Mouse (Mus musculus) midbrain, embryonic 13.5 days (tissue): ENCODE measurements around the gene Ang5. TPM values are rescaled to one million over a fixed set of nuclear protein-coding genes. Genes with fewer than 3 reads are reported as not detected.
"Not testable (repeated sequence)": the region's sequence is repeated elsewhere in the genome, so short reads cannot be mapped to it uniquely, and the experiment has no call there.

Experiments used
- ATAC-seq: fragments of 200-750 bp; cut with Nextera tagmentation; 2 replicates; pipeline ENCODE4 v1.8.0; 2017; ENCODE audit warnings: mild to moderate bottlenecking, moderate TSS enrichment, moderate library complexity
- H3K27ac ChIP-seq: fragments of 300-500 bp; sonication (generic); 2 replicates; pipeline ENCODE4 v1.5.1; 2015; ENCODE audit warnings: inconsistent platforms, mild to moderate bottlenecking, moderate library complexity
- H3K27me3 ChIP-seq: fragments of 300-500 bp; sonication (generic); 2 replicates; pipeline ENCODE4 v1.6.1; 2015; ENCODE audit warnings: mild to moderate bottlenecking, inconsistent platforms
- H3K36me3 ChIP-seq: fragments of 300-500 bp; sonication (generic); 2 replicates; pipeline ENCODE4 v1.6.1; 2015; ENCODE audit warnings: mild to moderate bottlenecking, inconsistent platforms
- H3K4me1 ChIP-seq: fragments of 300-500 bp; sonication (generic); replicated peaks from 2 replicates; pipeline ENCODE4 v1.6.1; 2015; ENCODE audit warnings: inconsistent platforms
- H3K4me2 ChIP-seq: fragments of 300-500 bp; sonication (generic); replicated peaks from 2 replicates; pipeline ENCODE4 v1.6.1; 2015; ENCODE audit warnings: moderate library complexity, mild to moderate bottlenecking, inconsistent platforms
- H3K4me3 ChIP-seq: fragments of 300-500 bp; sonication (generic); replicated peaks from 2 replicates; pipeline ENCODE4 v1.5.1; 2015; ENCODE audit warnings: mild to moderate bottlenecking, inconsistent platforms
- H3K9ac ChIP-seq: fragments of 300-500 bp; sonication (generic); replicated peaks from 2 replicates; pipeline ENCODE4 v1.6.1; 2015; ENCODE audit warnings: mild to moderate bottlenecking, inconsistent platforms
- H3K9me3 ChIP-seq: fragments of 300-500 bp; sonication (generic); 2 replicates; pipeline ENCODE4 v1.6.1; 2016; ENCODE audit warnings: mild to moderate bottlenecking, inconsistent platforms
- WGBS: fragments of 180-500 bp; shearing (Covaris S2); methylation state at CpG from one replicate; pipeline ENCODE4 v1.1.7; 2015; 5-methylcytosine and 5-hydroxymethylcytosine counted together
- polyA plus RNA-seq: library from polyadenylated mRNA; unstranded; fragments of >200 nt; fragmentation: Nextera tagmentation; extraction: Ambion mirVana; gene quantifications from 2 replicates; pipeline ENCODE4 v1.2.1, GENCODE M21; 2015

Gene Ang5
- not detected in 2 replicates for polyA plus RNA-seq

- H3K27ac ChIP-seq, H3K27me3 ChIP-seq, H3K4me1 ChIP-seq, H3K4me2 ChIP-seq, H3K36me3 ChIP-seq, ATAC-seq, H3K4me3 ChIP-seq, H3K9me3 ChIP-seq, H3K9ac ChIP-seq: not testable (repeated sequence)
- WGBS = no CpG with 5 or more reads among the region's 2 CpGs
Measured at GRCm38 (mm10) chr14:43956769-43957168, at the start of gene Ang5. Gene Ang5, plus strand, starts transcription at chr14:43957069.

- not testable (repeated sequence) for ATAC-seq, H3K4me1 ChIP-seq, H3K9me3 ChIP-seq, H3K4me2 ChIP-seq, H3K36me3 ChIP-seq, H3K9ac ChIP-seq, H3K27ac ChIP-seq, H3K4me3 ChIP-seq, H3K27me3 ChIP-seq
Measured at GRCm38 (mm10) chr14:43918214-43918613, 38.7 kb upstream of the Ang5 start.

DNA sequence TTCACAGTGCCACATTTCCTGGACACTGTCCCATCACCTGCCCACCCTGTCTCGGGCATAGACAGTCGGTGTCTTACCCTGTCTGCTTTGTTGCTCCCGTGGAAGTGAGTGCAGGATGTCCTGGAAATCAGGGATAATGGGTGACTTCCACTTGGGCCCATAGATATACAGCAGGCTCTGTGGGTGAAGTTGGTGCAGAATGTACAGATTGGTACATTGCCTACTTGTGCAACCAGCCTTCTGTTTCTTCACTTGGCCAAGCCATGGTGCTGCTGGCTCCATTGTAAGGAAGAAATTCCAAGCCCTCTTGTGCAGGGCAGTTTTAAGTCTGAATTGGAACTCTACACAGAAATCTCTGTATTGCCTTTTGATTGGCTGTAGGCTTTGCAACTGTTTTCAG, 33.4 kb upstream of the Ang5 start, which contains the start of gene Ear10:
Ear10 (minus strand) TSS at position 101 of the 400 bp plus-strand sequence.
- not testable (repeated sequence) for H3K4me2 ChIP-seq, H3K27ac ChIP-seq, H3K9ac ChIP-seq, ATAC-seq, H3K4me3 ChIP-seq, H3K27me3 ChIP-seq, H3K4me1 ChIP-seq, H3K9me3 ChIP-seq, H3K36me3 ChIP-seq
- 86% methylated on average over 3 of the region's 3 CpGs for WGBS

GRCm38 (mm10) chr14:43924688-43925403, 32.0 kb upstream of the Ang5 start, which contains the start of gene Gm8113:
Gene Gm8113, plus strand, starts transcription at chr14:43925390.
- H3K4me2 ChIP-seq = peak within 1 kb of the TSS; percentile 53
- not testable (repeated sequence) for H3K27me3 ChIP-seq, H3K9me3 ChIP-seq, H3K36me3 ChIP-seq, H3K4me1 ChIP-seq
- peak within 1 kb of the TSS; percentile 59 for H3K9ac ChIP-seq
- 7% methylated on average over 10 of the region's 10 CpGs for WGBS
- H3K4me3 ChIP-seq = peak within 1 kb of the TSS; percentile 49
- peak; percentile 96 for ATAC-seq
- peak within 1 kb of the TSS; percentile 78 for H3K27ac ChIP-seq

DNA sequence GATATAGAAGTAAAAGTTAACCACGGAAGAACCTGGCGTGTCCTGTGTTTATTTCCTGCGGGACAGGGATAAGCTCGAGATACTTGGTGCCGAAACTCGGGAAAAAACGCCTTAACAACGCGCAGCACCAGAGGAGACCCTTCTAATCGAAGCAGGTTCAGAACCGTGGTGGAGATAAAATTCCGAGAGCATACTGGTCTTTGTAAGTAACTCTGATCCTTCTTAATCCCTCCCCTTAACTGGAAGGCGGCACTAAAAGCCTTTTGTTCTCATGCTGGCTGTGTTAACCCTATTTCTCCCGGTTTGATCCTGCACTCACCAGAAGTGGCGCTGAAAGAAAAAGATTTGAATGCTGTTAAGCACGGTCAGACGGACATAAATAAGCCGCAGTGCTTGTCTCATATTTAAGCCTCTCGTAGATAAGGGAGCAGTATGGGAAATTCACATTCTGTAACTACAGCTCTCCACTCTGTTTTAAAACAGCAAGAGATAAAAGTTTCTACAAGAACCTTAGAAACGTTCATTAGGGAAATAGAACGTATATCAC, 31.4 kb upstream of the Ang5 start:
- peak overlapping the region; percentile 59 for H3K9ac ChIP-seq
- H3K27me3 ChIP-seq, H3K4me1 ChIP-seq, H3K9me3 ChIP-seq, H3K36me3 ChIP-seq: not testable (repeated sequence)
- H3K4me2 ChIP-seq = peak overlapping the region; percentile 53
- whole genome bisulfite sequencing = 7% methylated on average over 21 of the region's 21 CpGs
- H3K4me3 ChIP-seq = peak overlapping the region; percentile 49
- H3K27ac ChIP-seq = peak overlapping the region; percentile 78
- peak; percentile 93 for ATAC-seq

DNA sequence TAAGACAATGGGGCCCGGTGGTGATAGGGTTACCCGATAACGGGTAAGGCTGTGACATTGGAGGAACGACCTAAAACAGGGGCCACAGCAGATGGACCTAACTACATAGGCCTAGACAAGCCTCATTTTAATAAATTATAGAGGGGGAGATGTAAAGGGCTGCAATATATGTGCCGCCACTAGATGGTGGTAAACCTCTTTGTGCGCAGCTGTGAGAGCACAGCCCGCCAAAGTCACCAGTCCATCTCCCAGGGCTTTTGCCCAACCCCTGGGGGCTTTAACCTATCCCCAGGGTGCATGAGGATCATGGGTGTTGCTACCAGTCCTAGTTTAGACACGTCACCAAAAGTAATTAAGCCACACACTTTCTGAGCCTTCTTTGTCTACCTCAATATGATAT, 23.9 kb upstream of the Ang5 start:
- not testable (repeated sequence) for H3K4me3 ChIP-seq, H3K4me1 ChIP-seq, ATAC-seq, H3K36me3 ChIP-seq, H3K9me3 ChIP-seq, H3K27ac ChIP-seq, H3K4me2 ChIP-seq, H3K27me3 ChIP-seq, H3K9ac ChIP-seq
- 17% methylated on average over 8 of the region's 8 CpGs for WGBS

- H3K9me3 ChIP-seq, H3K27me3 ChIP-seq, H3K4me1 ChIP-seq, H3K36me3 ChIP-seq, H3K9ac ChIP-seq, H3K4me3 ChIP-seq, H3K27ac ChIP-seq, H3K4me2 ChIP-seq: not testable (repeated sequence)
- WGBS = 48% methylated on average over 5 of the region's 5 CpGs
- 0 out of 2 replicates have a peak, but pooled peaks have one; percentile 62 for ATAC-seq
Measured at GRCm38 (mm10) chr14:43933399-43933798, 23.5 kb upstream of the Ang5 start.

- H3K27ac ChIP-seq, H3K27me3 ChIP-seq, ATAC-seq, H3K36me3 ChIP-seq, H3K4me1 ChIP-seq, H3K9ac ChIP-seq, H3K9me3 ChIP-seq, H3K4me3 ChIP-seq, H3K4me2 ChIP-seq: not testable (repeated sequence)
- WGBS = 74% methylated on average over 2 of the region's 2 CpGs
Measured at GRCm38 (mm10) chr14:43953382-43953781, 3.5 kb upstream of the Ang5 start.

DNA sequence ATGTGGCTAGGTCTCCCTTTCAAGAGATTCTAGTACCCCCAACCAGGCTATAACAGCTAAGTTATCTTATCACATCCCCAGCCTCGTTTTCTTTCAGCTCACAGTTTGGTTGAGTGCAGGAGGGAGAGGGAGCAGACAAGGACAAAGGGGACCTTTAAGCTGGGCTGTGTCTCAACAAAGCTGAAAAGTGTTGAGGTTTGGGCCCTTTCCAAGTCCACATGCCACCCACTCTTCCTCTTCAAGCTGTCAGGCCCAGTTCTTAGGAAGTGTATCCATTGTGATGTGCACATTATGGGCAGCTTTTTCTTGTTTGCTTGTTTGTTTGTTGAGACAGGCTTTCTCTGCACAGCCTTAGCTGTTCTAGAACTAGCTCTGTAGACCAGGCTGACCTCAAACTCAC, 1.8 kb upstream of the Ang5 start:
- not testable (repeated sequence) for H3K9ac ChIP-seq, H3K4me3 ChIP-seq, H3K4me1 ChIP-seq, H3K9me3 ChIP-seq, H3K36me3 ChIP-seq, H3K27ac ChIP-seq, H3K27me3 ChIP-seq, ATAC-seq, H3K4me2 ChIP-seq
- no CpG with 5 or more reads among the region's 1 CpGs for WGBS

DNA sequence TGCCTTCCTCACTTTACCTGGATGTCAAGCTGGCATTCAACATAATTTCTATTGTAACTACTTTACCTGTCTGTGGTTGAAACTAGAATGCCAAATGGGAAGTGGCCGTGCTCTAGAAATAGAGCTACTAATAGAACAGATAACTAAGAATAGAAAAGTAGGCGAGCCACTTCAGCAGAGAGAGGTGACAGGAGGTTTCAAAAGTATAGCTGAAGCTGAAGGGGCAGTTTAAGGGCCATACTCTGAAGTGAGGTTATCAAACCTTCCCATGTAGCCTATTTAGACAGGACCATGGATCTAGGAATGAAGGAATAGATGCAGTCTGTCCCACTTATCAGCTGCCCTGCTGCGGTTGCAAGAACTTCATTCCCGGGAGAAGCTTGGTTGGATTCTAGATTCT, 26.6 kb downstream of the Ang5 start:
- H3K9ac ChIP-seq = no peak overlapping the region
- no peaks in the 10 kb centered on the region for H3K36me3 ChIP-seq
- WGBS = 66% methylated on average over 4 of the region's 4 CpGs
- H3K27me3 ChIP-seq = no peaks in the 10 kb centered on the region
- H3K4me3 ChIP-seq = no peak overlapping the region
- H3K9me3 ChIP-seq = no peaks in the 10 kb centered on the region
- ATAC-seq = no peak
- no peaks in the 10 kb centered on the region for H3K4me1 ChIP-seq
- no peak overlapping the region for H3K4me2 ChIP-seq
- no peak overlapping the region for H3K27ac ChIP-seq

GRCm38 (mm10) chr14:43983897-43984296, 27.0 kb downstream of the Ang5 start:
- no peaks in the 10 kb centered on the region for H3K9me3 ChIP-seq
- no peaks in the 10 kb centered on the region for H3K4me1 ChIP-seq
- no peaks in the 10 kb centered on the region for H3K36me3 ChIP-seq
- ATAC-seq = peak; percentile 67
- H3K4me3 ChIP-seq = no peak overlapping the region
- no peaks in the 10 kb centered on the region for H3K27me3 ChIP-seq
- WGBS = 3% methylated on average over 4 of the region's 4 CpGs
- no peak overlapping the region for H3K9ac ChIP-seq
- no peak overlapping the region for H3K27ac ChIP-seq
- H3K4me2 ChIP-seq = no peak overlapping the region

DNA sequence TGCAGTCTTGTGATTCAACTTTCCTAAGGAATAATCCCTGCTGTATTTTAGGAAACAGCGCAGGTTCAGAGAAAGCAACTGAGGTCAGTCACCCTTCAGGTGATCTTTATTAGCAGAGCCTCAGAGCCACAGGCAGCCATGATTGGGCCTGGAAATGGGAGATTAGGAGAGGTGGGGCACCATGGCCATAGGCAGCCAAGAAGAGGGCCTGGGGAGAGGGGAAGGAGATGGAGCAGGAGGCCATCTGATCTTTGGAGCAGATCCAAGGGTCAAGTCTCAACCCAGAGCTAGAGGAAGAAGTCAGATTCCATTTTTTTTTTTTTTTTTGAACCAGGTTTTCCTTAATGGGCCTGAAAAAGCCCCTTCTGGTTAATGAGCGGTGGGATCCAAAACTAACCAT, 29.3 kb downstream of the Ang5 start:
- H3K4me1 ChIP-seq = no peaks in the 10 kb centered on the region
- no peaks in the 10 kb centered on the region for H3K9me3 ChIP-seq
- no peak overlapping the region for H3K27ac ChIP-seq
- H3K4me3 ChIP-seq = no peak overlapping the region
- H3K9ac ChIP-seq = no peak overlapping the region
- H3K27me3 ChIP-seq = no peaks in the 10 kb centered on the region
- no peaks in the 10 kb centered on the region for H3K36me3 ChIP-seq
- no peak overlapping the region for H3K4me2 ChIP-seq
- ATAC-seq = no peak
- WGBS = 87% methylated on average over 2 of the region's 2 CpGs

- not testable (repeated sequence) for H3K9ac ChIP-seq, H3K27ac ChIP-seq, H3K27me3 ChIP-seq, H3K4me3 ChIP-seq, H3K4me2 ChIP-seq, H3K9me3 ChIP-seq, H3K4me1 ChIP-seq, H3K36me3 ChIP-seq
- 20% methylated on average over 5 of the region's 5 CpGs for WGBS
- peak; percentile 51; the same call in 1 of the 2 replicates for ATAC-seq
Measured at GRCm38 (mm10) chr14:43987404-43987803, 30.5 kb downstream of the Ang5 start.
